Mouse (Mus musculus) cerebellum, adult 9-10 months (tissue): ENCODE measurements around the gene Sh3gl2.

Source experiments
- DNase-seq: peaks from one replicate; pipeline ENCODE4 v3.0.0; 2022

The Sh3gl2 gene

DNA sequence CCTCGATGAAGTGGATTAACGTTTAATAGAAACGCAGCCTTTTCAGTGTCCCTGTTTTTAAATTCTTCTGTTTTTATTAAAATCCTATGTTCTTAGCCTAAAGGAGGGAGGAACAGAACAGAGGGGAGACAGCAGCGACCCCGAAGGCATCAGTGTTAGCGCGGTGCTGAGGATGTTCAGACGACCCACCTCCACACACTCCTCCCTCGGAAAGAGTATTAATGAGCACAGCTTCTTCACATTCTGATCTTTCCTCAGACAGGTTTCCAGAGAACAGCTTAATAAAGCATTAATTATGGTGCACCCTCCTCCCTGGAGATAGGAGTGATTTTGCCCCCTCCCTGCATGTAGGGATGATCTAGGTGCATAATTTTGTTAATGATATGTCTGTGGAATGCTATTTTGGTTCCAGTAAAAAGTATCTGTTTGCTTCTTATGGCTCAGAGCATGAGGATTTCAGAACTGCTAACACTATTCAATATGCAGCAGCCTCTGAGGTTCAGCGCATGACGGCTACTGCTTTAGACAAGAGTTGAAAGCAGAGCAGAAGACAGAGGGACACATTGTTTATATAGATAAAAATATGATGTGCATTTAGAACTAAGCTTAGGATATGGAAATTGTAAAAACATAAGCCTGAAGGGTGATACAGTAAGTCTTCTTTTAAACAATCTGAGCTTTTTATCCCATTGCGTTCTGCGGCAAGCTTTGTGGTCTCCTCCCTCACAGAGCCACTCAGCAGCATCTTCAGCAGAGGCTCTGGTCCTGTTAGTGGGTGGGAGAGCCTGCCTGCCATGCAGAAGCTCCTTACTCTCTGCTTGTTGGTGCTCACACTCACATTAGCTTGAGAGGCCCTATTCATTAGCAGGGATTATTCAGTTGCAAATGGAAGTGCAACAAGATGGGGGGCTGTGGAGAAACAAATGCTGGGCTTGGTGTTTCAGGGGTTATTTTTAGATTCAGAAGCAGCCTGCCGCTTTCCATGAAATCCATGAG, 27.8 kb downstream of the Sh3gl2 start:
- no peak for DNase-seq

DNA sequence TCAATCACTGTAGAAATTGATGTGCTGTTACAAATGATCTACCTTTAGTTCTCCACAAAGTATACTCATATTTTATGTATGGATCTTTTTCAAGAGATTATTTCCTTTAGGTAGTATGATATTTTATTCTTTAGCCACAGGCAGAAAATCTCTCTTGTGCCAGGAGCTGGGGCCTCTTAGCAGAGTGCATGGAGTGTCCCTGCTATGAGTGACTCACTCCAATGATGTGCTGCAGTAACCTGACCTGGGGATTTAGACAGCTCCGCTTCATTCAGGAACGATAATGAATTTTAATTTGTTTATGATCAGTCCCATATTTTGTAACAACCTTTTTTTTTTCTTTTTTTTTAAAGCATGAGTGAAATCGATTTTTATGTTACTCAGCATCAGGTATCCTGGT, 36.7 kb downstream of the Sh3gl2 start:
- DNase-seq: no peak

- no peak for DNase-seq
Measured at GRCm38 (mm10) chr4:85242562-85242961, 37.6 kb downstream of the Sh3gl2 start.

DNA sequence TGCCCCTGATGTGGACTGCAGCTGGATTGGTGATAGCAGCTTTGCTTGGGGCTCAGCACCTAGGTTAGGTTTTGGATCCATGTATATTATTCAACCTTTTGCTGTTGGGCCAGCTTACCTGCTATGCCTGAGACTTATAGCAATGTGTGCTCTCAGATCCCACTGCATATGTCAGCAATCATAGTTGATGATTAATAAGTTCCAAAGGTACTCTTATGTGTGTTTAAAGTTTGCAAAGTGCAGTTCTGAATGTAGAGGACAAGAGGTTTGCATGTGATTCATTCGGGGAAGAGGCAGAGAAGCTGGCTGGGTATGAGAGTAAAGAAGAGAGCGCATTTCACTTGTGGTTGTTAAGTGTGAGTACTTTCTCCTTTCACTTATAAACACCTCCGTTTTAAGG, 43.7 kb downstream of the Sh3gl2 start:
- DNase-seq: no peak

- DNase-seq: peak; percentile 75
Measured at GRCm38 (mm10) chr4:85250271-85250670, 45.3 kb downstream of the Sh3gl2 start.

GRCm38 (mm10) chr4:85250786-85251185, 45.9 kb downstream of the Sh3gl2 start:
- peak; percentile 75 for DNase-seq

- no peak for DNase-seq
Measured at GRCm38 (mm10) chr4:85255771-85256389, 51.0 kb downstream of the Sh3gl2 start.

DNA sequence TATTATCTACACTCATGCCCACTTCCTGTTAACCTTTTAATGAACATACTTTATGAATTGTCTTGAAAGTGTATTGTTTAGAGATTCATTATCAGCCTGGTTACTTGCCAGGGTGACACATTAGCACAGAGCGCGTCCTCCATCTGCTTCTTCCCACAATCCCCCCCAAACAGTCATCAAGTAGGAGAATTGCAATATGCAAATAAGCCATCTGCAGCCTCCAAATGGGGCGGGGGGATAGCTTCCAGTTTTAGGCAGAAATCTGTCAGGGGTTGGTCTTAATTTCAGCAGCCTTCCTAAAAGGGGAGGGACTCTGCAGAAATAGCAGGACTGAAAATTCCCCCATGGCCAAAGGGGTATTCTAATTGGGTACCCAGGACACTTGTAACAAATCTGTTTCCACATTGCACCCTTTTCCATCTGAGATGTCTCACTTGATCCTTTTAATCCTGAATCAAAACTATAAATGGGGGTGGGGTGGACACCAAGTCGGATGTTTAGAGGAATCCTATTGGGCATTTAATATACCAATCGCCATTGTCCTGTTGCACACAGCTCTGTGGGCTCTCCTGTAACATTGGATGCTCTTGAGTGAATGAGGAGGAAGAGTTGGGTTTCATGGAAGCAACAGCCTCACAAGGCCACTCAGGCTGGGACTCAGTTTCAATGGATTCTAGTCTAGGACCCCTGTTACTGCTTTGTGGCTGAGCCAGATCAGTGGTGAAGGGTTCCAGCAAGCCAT, 51.7 kb downstream of the Sh3gl2 start:
- DNase-seq: peak; percentile 80

GRCm38 (mm10) chr4:85257771-85258341, 52.9 kb downstream of the Sh3gl2 start:
- DNase-seq: peak; percentile 94

DNA sequence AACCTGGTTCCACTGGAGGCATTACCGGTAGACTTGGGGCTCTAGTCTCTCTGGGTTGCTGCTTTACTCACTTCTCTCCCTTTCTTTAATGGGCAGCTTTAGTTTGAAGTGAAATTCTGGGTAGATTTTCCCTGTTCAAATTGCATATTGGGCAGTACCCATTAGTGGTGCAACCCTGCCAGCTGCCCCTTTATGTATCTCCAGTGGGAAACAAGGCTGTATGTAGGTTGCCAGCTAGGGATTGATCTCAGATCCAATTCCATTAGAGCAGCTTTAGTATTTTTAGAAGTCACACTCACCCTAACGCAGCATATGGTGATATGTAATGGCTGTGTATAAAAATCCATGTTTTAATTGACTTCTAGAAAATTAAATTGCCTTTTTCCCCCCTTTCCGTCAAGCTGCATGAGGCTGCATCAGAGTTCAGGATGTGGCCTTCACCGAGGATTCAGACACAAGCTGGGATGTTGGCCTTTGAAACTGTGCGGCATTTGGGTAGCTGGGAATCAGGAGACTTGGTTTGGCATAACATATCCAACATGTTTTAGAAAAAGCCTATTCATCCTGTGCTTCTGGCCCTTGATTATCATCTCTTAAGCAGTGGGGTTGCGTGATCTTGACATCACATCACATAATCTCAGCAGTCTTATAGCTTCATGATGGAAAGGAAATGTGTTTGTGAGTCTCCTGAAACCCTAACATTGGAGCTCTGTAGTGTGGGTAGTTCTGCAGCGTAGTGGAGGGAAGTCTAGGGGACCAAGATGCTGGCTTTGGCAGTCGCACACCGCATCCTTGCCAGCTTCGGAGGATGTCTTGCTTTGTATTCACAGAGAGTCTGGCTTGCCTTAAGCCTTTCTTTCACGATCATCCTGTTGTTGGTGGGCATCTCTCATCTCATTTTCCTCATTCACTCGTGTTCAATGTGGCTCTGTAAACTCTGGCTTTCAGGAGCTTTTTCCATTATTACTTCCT, 56.0 kb downstream of the Sh3gl2 start:
- DNase-seq: peak; percentile 90

- peak; percentile 84 for DNase-seq
Measured at GRCm38 (mm10) chr4:85262146-85262545, 57.2 kb downstream of the Sh3gl2 start.

- no peak for DNase-seq
Measured at GRCm38 (mm10) chr4:85262606-85263005, 57.7 kb downstream of the Sh3gl2 start.

GRCm38 (mm10) chr4:85267456-85267855, 62.5 kb downstream of the Sh3gl2 start:
- peak; percentile 71 for DNase-seq

DNA sequence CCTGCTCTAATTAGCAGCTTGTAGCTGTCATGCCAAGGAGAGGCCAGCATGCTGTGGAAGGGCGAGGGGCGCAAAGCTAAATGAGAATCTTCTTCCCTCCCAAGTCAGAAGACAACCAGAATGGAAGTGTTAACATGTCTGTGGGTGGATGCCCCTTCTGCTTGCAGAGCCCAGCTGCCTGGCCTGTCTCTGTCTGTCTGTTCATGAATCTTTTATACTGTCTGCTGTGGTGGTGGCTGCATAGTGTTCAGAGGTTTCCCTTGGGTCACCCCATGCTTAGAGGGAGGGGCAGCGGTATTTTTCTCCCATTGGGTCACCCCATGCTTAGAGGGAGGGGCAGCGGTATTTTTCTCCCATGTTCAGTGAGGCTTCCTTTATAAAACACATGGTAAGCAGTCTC, 68.0 kb downstream of the Sh3gl2 start:
- no peak for DNase-seq

DNA sequence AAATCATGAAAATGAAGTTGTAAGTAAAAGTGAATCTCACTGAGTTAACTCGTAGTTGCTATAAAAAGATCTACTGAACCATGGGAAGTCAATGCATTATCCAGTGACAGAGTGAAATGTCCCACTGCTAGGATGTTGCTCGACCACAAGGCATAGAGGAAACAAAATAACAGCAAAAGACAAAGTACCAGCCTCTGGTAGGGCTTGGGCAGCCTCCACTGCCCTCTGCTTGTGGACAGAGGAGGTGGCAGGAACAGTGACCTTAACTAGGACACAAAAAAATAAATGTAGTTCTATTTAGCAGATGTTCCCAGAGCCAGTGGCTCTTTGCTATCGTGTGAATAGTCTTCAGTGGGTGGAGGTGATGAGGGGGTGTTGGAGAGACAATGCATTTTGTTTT, 68.5 kb downstream of the Sh3gl2 start:
- DNase-seq: no peak

DNA sequence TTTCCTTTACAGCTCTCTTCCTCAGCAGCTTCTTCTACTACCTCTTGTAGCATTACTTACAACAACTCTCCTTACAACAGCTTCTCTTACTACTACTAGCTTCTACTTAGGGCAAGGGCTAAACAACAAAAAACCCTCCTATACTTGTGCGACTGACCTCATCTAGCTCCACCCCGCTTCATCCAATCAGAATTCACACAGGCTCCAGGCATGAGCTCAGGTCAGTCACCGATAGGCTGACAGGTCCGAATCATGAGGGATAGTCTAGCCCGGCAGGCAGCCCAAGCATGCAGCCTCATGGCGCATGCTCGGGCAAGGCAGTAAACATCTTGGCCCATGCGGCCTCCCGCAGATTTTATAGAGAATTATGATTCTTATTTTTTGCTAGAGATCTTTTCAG, 78.2 kb downstream of the Sh3gl2 start:
- DNase-seq: no peak

GRCm38 (mm10) chr4:85289990-85290389, 85.1 kb downstream of the Sh3gl2 start:
- DNase-seq: no peak

DNA sequence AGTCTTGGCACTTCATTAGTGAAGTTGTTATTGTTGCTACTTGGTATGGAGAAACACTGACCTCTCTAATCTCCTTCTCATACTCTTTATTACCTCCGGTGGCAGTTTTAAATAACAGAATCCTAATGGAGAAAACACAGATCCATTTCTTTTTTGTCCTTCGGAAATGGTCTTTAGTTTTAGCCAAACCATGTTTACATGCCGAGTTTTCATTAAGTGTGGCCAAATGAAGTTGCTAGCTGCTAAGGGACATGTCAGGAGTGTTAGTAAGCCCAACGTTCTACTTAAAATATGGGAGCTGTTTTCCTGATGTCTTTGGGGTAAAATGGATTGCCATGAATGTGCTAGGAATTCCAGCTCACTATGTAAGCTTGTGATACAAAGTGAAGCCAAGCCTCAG, 86.4 kb downstream of the Sh3gl2 start:
- no peak for DNase-seq

DNA sequence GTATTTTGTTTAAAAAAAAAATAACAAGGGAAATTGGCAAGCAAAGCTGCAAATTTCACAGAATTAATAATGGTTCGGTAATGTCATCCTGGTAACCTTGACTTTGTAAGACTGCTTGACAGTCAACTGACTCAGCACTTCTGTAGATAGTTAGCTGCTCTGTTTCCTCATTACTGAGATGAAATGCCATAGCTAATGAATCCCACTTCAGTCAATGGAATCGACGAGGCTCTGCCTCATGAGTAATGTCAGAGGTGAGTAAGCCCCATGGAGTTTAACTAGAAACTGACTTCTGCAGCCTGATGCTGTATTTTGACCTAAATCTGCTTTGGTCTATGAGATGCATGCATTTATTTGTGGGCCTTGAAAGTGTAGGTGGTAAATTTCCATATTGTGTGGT, 88.4 kb downstream of the Sh3gl2 start:
- no peak for DNase-seq

DNA sequence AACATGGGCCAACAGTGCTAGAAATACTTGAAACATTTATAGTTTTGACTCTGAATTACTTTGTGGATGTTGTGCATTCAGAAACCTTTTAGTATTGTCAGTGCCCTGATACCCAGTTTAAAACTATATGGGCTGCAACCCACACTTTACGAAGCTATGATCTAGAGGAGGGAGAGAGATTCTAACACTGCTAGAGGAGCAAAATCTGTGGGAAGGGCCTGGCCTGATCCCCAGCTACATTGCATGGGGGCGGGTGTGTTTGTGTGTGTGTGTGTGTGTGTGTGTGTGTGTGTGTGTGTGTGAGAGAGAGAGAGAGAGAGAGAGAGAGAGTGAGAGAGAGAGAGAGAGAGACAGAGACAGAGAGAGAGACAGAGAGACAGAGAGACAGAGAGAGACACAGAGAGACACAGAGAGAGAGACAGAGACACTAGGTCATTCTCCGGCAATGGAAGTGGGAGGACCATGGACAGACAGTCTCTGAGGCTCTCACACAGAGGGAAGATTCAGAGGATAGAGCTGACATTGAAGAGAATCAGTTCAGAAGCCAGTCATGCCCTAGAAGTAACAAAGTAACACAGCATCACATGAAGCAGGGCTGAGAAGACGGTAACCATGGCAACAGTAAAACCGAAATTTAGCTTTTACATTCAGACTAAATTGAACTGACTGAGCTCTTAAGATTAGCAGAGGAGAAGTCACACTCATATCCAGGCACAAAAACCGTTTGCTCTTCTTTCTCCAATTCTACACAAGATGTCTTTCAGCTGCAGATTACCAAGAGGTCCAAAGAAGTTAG, 95.9 kb downstream of the Sh3gl2 start:
- DNase-seq: no peak
